Mouse (Mus musculus) ES-E14 (cell line): Measurements from ENCODE around the gene Pax3. TPM values are rescaled to one million over a fixed set of nuclear protein-coding genes. Genes with fewer than 3 reads are reported as not detected.

Experiments used
- DNase-seq: peaks from one replicate; pipeline ENCODE4 v3.0.0-alpha.2; 2013; ENCODE audit warnings: low read depth, low spot score
- H3K27ac ChIP-seq: 2 replicates; pipeline ENCODE4 v1.5.1; 2012; ENCODE audit warnings: low read depth, mild to moderate bottlenecking, low read length, moderate library complexity, mixed read lengths; ENCODE audit not compliant: poor library complexity, insufficient read depth, severe bottlenecking
- H3K36me3 ChIP-seq: 2 replicates; pipeline ENCODE4 v1.6.1; 2012; ENCODE audit warnings: mild to moderate bottlenecking, low read length, moderate library complexity, mixed read lengths; ENCODE audit not compliant: control insufficient read depth, poor library complexity, insufficient read depth, severe bottlenecking
- H3K4me1 ChIP-seq, 2 experiments: fragments of 150-350 bp in 1 of 2; sonication (generic) in 1 of 2; 2 replicates each; pipeline ENCODE4 v1.6.1; 2012; ENCODE audit warnings: low read length in 2 of 2, mild to moderate bottlenecking in 1 of 2, mixed read lengths in 1 of 2; ENCODE audit not compliant: control insufficient read depth in 2 of 2, insufficient read depth in 2 of 2, poor library complexity in 1 of 2
- H3K4me3 ChIP-seq, 2 experiments: fragments of 150-350 bp in 1 of 2; sonication (generic) in 1 of 2; 2 replicates each; pipeline ENCODE4 v1.5.1; 2012; ENCODE audit warnings: low read length in 2 of 2, low read depth in 1 of 2, mild to moderate bottlenecking in 1 of 2, mixed read lengths in 1 of 2; ENCODE audit not compliant: insufficient read depth in 1 of 2, poor library complexity in 1 of 2, severe bottlenecking in 1 of 2
- H3K9ac ChIP-seq: 2 replicates; pipeline ENCODE4 v1.6.1; 2012; ENCODE audit warnings: low read depth, mild to moderate bottlenecking, low read length, mixed read lengths; ENCODE audit not compliant: poor library complexity, insufficient read depth, severe bottlenecking
- H3K9me3 ChIP-seq: fragments of 150-350 bp; sonication (generic); 2 replicates; pipeline ENCODE4 v1.6.1; 2012; ENCODE audit warnings: low read depth, mild to moderate bottlenecking, low read length; ENCODE audit not compliant: control insufficient read depth, insufficient read depth
- CHD2 ChIP-seq: IDR thresholded peaks from 2 replicates; pipeline ENCODE4 v1.6.1; 2014; ENCODE audit warnings: mild to moderate bottlenecking, low read depth, low read length, inconsistent platforms
- HCFC1 ChIP-seq: IDR thresholded peaks from 2 replicates; pipeline ENCODE4 v1.6.1; 2012; ENCODE audit warnings: low read length, inconsistent platforms, borderline replicate concordance; ENCODE audit not compliant: insufficient read depth
- MAFK ChIP-seq: IDR thresholded peaks from 2 replicates; pipeline ENCODE4 v1.6.1; 2014; ENCODE audit warnings: mild to moderate bottlenecking, low read depth, low read length, inconsistent platforms; ENCODE audit not compliant: insufficient read depth
- ZC3H11A ChIP-seq: IDR thresholded peaks from 2 replicates; pipeline ENCODE4 v1.6.1; 2012; ENCODE audit warnings: low read depth, mild to moderate bottlenecking, inconsistent platforms, low read length, borderline replicate concordance
- ZNF384 ChIP-seq: IDR thresholded peaks from 2 replicates; pipeline ENCODE4 v1.6.1; 2012; ENCODE audit warnings: low read depth, low read length, inconsistent platforms
- in situ Hi-C, 2 experiments: fragments of 600-800 bp; cut with MboI; formaldehyde crosslinking; loops; one replicate each; pipeline ENCODE4 v1.15.1; 2025; ENCODE audit warnings: low sequenced_read_pairs in 2 of 2, inconsistent platforms in 1 of 2; ENCODE audit not compliant: unreplicated experiment in 2 of 2
- total RNA-seq: library from RNA; depleted of rRNA; stranded (reverse); fragments of 300-350 nt; gene quantifications from 2 replicates; pipeline ENCODE4 v1.2.3, GENCODE M21; 2012; rRNA removed

Pax3 gene
- total RNA-seq, 1 experiment, result 0.71 TPM

- Histone ChIP-seq H3K27ac (no peak overlapping the region), H3K9me3 (no peaks in the 10 kb centered on the region), H3K36me3 (no peaks in the 10 kb centered on the region), H3K4me3 (no peak overlapping the region), H3K4me1 (no peaks in the 10 kb centered on the region), H3K9ac (no peak overlapping the region)
- DNase-seq, result no peak
- in situ Hi-C loops, result no loop called here
- no peak for TF ChIP-seq ZC3H11A
- no peak for TF ChIP-seq MAFK
- no peak for TF ChIP-seq ZNF384
- TF ChIP-seq HCFC1, result no peak
- TF ChIP-seq CHD2, result no peak
These were observed 139.0 kb downstream of the Pax3 start for GRCm38 (mm10) chr1:78057939-78058338.

- TF ChIP-seq ZC3H11A, result no peak
- TF ChIP-seq MAFK, result no peak
- no peak for TF ChIP-seq CHD2
- no peak for TF ChIP-seq ZNF384
- no peak for TF ChIP-seq HCFC1
- in situ Hi-C loops, result no loop called here
- DNase-seq, result no peak
- Histone ChIP-seq H3K4me1 (no peaks in the 10 kb centered on the region), H3K4me3 (no peak overlapping the region), H3K36me3 (no peaks in the 10 kb centered on the region), H3K9ac (no peak overlapping the region), H3K9me3 (no peaks in the 10 kb centered on the region), H3K27ac (no peak overlapping the region)
These were observed 143.3 kb downstream of the Pax3 start for GRCm38 (mm10) chr1:78053677-78054076.

Other genes with a start within 250 kb of the Pax3 start
- 0.22 and 0.63 TPM in 2 replicates for gene Sgpp2, start 113.2 kb upstream of the Pax3 start, total RNA-seq